Mouse (Mus musculus) bone marrow macrophage, adult 2 months (primary cell): ENCODE results near the gene Sertad1.

ENCODE experiments used
- CTCF ChIP-seq: IDR thresholded peaks from 2 replicates; pipeline ENCODE4 v1.5.1; 2012; ENCODE audit warnings: low read depth, mild to moderate bottlenecking, low read length, moderate library complexity
- POLR2A ChIP-seq: IDR thresholded peaks from 2 replicates; pipeline ENCODE4 v1.6.1; 2012; ENCODE audit warnings: mild to moderate bottlenecking, low read depth, low read length, borderline replicate concordance

DNA sequence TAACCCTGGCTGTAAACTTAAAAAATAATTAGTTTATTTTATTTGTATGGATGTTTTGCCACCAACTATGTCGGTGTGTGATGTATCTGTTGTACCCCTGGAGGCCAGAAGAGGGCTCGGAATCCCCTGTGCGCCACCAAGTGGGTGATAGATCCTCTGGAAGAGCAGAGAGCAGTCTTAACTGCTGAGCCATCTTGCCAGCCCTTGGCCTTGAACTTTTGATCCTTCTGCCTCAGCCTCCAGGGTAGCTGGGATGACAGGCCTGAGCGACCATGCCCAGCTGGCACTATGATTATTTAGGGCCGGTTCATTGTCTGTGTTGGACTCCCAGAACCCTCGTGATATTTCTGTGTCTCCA lies 21.9 kb downstream of the Sertad1 start:
- TF ChIP-seq POLR2A (no peak), CTCF (peak; percentile 70)
